Mouse (Mus musculus): ENCODE measurements around the gene Snapc4. TPM values are rescaled to one million over a fixed set of nuclear protein-coding genes. Genes with fewer than 3 reads are reported as not detected.
A peak's percentile ranks its signal among the peaks of the same experiment; 100 is the strongest.

Gene Snapc4
- 1 to 10 TPM; 8.5 to 9.3 TPM for total RNA-seq (2021)

GRCm38 (mm10) chr2:26380131-26380771 lies at the start of gene Snapc4:
TSS of gene Snapc4 (minus strand) at chr2:26380653.
- DNase-seq = peak; percentile 78 to 79
- intact Hi-C loops (cut with DNase I) = no loop called here

- intact Hi-C loops (cut with DNase I) = no loop called here
- no peak for DNase-seq
Observed at GRCm38 (mm10) chr2:26429851-26430250, 49.4 kb upstream of the Snapc4 start.

- intact Hi-C loops (cut with DNase I) = no loop called here
- no peak for DNase-seq
Observed at GRCm38 (mm10) chr2:26424541-26424940, 44.1 kb upstream of the Snapc4 start.

GRCm38 (mm10) chr2:26423086-26423485 lies 42.6 kb upstream of the Snapc4 start:
- intact Hi-C loops (cut with DNase I) = no loop called here
- no peak for DNase-seq

- intact Hi-C loops (cut with DNase I) = no loop called here
- DNase-seq = no peak
Observed at GRCm38 (mm10) chr2:26421969-26422368, 41.5 kb upstream of the Snapc4 start.

GRCm38 (mm10) chr2:26418120-26418519 lies 37.7 kb upstream of the Snapc4 start:
- DNase-seq = no peak
- intact Hi-C loops (cut with DNase I) = no loop called here

GRCm38 (mm10) chr2:26417066-26417465 lies 36.6 kb upstream of the Snapc4 start:
- intact Hi-C loops (cut with DNase I) = no loop called here

GRCm38 (mm10) chr2:26410931-26411411 lies 30.5 kb upstream of the Snapc4 start:
- intact Hi-C loops (cut with DNase I) = no loop called here
- no peak for DNase-seq

More at GRCm38 (mm10) chr2:26417066-26417465, 36.6 kb upstream of the Snapc4 start:
- no peak for DNase-seq

GRCm38 (mm10) chr2:26410091-26410490 lies 29.6 kb upstream of the Snapc4 start:
- intact Hi-C loops (cut with DNase I) = no loop called here

GRCm38 (mm10) chr2:26409362-26409761 lies 28.9 kb upstream of the Snapc4 start:
- DNase-seq = no peak
- intact Hi-C loops (cut with DNase I) = loop anchor here (2.0 to 5.0 kb wide), 2 partner anchors 21 to 82 kb away; partner anchors contain the start of genes Entr1 and Pmpca

More at GRCm38 (mm10) chr2:26410091-26410490, 29.6 kb upstream of the Snapc4 start:
- no peak for DNase-seq

GRCm38 (mm10) chr2:26408515-26409356 lies 28.3 kb upstream of the Snapc4 start, which contains the start of gene Inpp5e:
TSS of gene Inpp5e (minus strand) at chr2:26409203.
- intact Hi-C loops (cut with DNase I) = loop anchor here (2.0 to 5.0 kb wide), 2 partner anchors 20 to 81 kb away; partner anchors contain the start of genes Entr1 and Pmpca
- DNase-seq = peak; percentile 99 to 100

- no peak for DNase-seq
- intact Hi-C loops (cut with DNase I) = no loop called here
Observed at GRCm38 (mm10) chr2:26403306-26403705, 22.9 kb upstream of the Snapc4 start.

GRCm38 (mm10) chr2:26402265-26402664 lies 21.8 kb upstream of the Snapc4 start:
- intact Hi-C loops (cut with DNase I) = no loop called here
- no peak for DNase-seq

GRCm38 (mm10) chr2:26401023-26401422 lies 20.6 kb upstream of the Snapc4 start:
- intact Hi-C loops (cut with DNase I) = no loop called here
- DNase-seq = no peak

- intact Hi-C loops (cut with DNase I) = no loop called here
- no peak for DNase-seq
Observed at GRCm38 (mm10) chr2:26400296-26400695, 19.8 kb upstream of the Snapc4 start.

GRCm38 (mm10) chr2:26399647-26400046 lies 19.2 kb upstream of the Snapc4 start:
- intact Hi-C loops (cut with DNase I) = no loop called here

GRCm38 (mm10) chr2:26398978-26399377 lies 18.5 kb upstream of the Snapc4 start:
- DNase-seq = no peak

More at GRCm38 (mm10) chr2:26399647-26400046, 19.2 kb upstream of the Snapc4 start:
- DNase-seq = peak; percentile 38 to 39

GRCm38 (mm10) chr2:26391617-26392016 lies 11.2 kb upstream of the Snapc4 start:
- no peak for DNase-seq
- intact Hi-C loops (cut with DNase I) = no loop called here

More at GRCm38 (mm10) chr2:26398978-26399377, 18.5 kb upstream of the Snapc4 start:
- intact Hi-C loops (cut with DNase I) = no loop called here

- DNase-seq = no peak
- intact Hi-C loops (cut with DNase I) = no loop called here
Observed at GRCm38 (mm10) chr2:26390954-26391353, 10.5 kb upstream of the Snapc4 start.

- intact Hi-C loops (cut with DNase I) = loop anchor here (2.0 kb wide), 1 partner anchor 20 kb away; the partner anchor contains the start of gene Inpp5e
- peak; percentile 88 to 90 for DNase-seq
Observed at GRCm38 (mm10) chr2:26389154-26389690, 8.8 kb upstream of the Snapc4 start, which contains the start of the genes Entr1 and Pmpca. TSS of gene Entr1 (minus strand) at chr2:26389316. TSS of gene Pmpca (plus strand) at chr2:26389339.

All from heart, postnatal 36 days (tissue).